Mouse (Mus musculus) heart, embryonic 11.5 days (tissue): ENCODE results near the gene Lamp1. TPM values are rescaled to one million over a fixed set of nuclear protein-coding genes. Genes with fewer than 3 reads are reported as not detected.

ENCODE experiments used
- ATAC-seq: fragments of 200-750 bp; cut with Nextera tagmentation; replicated peaks from 2 replicates; pipeline ENCODE4 v1.8.0; 2017; ENCODE audit warnings: moderate library complexity; ENCODE audit not compliant: insufficient number of reproducible peaks, low FRiP score, low TSS enrichment
- H3K27ac ChIP-seq: fragments of 300-500 bp; sonication (generic); 2 replicates; pipeline ENCODE4 v1.5.1; 2014; ENCODE audit warnings: mild to moderate bottlenecking, low read depth, low read length
- H3K27me3 ChIP-seq: fragments of 300-500 bp; sonication (generic); 2 replicates; pipeline ENCODE4 v1.6.1; 2014; ENCODE audit warnings: mild to moderate bottlenecking, low read length, mixed read lengths; ENCODE audit not compliant: control insufficient read depth, insufficient read depth
- H3K36me3 ChIP-seq: fragments of 300-500 bp; sonication (generic); 2 replicates; pipeline ENCODE4 v1.6.1; 2014; ENCODE audit warnings: mild to moderate bottlenecking, low read length, moderate library complexity, mixed read lengths; ENCODE audit not compliant: control insufficient read depth, insufficient read depth
- H3K4me1 ChIP-seq: fragments of 300-500 bp; sonication (generic); 2 replicates; pipeline ENCODE4 v1.6.1; 2014; ENCODE audit warnings: low read length; ENCODE audit not compliant: control insufficient read depth, insufficient read depth
- H3K4me2 ChIP-seq: fragments of 300-500 bp; sonication (generic); 2 replicates; pipeline ENCODE4 v1.6.1; 2014; ENCODE audit warnings: mild to moderate bottlenecking, moderate library complexity
- H3K4me3 ChIP-seq: fragments of 300-500 bp; sonication (generic); 2 replicates; pipeline ENCODE4 v1.5.1; 2014; ENCODE audit warnings: low read depth, low read length
- H3K9ac ChIP-seq: fragments of 300-500 bp; sonication (generic); 2 replicates; pipeline ENCODE4 v1.6.1; 2014; ENCODE audit warnings: mild to moderate bottlenecking, low read depth, low read length, moderate library complexity
- H3K9me3 ChIP-seq: fragments of 300-500 bp; sonication (generic); replicated peaks from 2 replicates; pipeline ENCODE4 v1.6.1; 2016; ENCODE audit warnings: low read length; ENCODE audit not compliant: control insufficient read depth
- WGBS: fragments of 180-500 bp; shearing (Covaris S2); extraction: QIAGEN DNeasy Blood & Tissue Kit; methylation state at CpG from one replicate; pipeline ENCODE4 v1.1.7; 2014; ENCODE audit not compliant: insufficient replicate concordance; 5-methylcytosine and 5-hydroxymethylcytosine counted together
- polyA plus RNA-seq: library from polyadenylated mRNA; unstranded; fragments of >200 nt; fragmentation: Nextera tagmentation; extraction: Ambion mirVana; gene quantifications from 2 replicates; pipeline ENCODE4 v1.2.1, GENCODE M21; 2014

Lamp1 gene
- 334 and 393 TPM in 2 replicates for polyA plus RNA-seq

DNA sequence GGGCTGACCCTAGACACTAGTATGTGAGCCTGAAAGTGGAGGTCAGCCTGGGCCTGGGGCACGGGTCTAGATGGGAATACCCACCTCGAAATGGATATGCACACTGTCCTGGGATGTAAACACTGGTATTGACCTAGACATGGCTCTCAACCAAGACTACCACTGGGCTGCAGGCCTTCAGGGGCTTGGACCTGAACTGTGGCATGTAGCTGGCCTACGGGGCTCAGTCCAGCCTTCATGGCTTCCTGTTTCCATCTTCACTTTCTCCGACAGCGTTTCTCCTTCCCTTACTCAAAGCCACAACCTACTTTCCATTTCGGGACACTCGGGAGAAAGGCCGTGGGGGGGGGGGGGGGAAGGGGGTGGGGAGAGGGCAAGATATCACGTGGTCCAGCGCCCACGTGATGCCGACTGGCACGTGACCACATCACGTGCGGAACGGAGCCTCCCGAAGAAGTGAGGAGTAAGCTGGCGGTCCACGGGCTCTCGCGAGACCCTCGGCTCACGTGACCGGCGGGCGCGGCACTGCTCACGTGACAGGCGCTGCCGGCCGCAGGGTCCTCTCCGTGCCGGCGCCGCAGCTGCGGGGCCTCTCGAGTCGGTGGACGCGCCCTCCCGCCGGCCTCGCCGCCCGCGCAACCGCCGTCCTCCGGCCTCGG is at the start of gene Lamp1:
TSS of gene Lamp1 (plus strand) at position 444 of the 659 bp plus-strand sequence.
- WGBS = 1% methylated on average over 47 of the region's 50 CpGs
- ATAC-seq = peak; percentile 97
- Histone ChIP-seq H3K36me3 (no peaks in the 10 kb centered on the region), H3K9ac (peak within 1 kb of the TSS; percentile 94), H3K4me2 (peak within 1 kb of the TSS; percentile 93), H3K4me3 (peak within 1 kb of the TSS; percentile 100), H3K9me3 (no peaks in the 10 kb centered on the region), H3K27me3 (no peaks in the 10 kb centered on the region), H3K4me1 (peaks cover 25% of the 10 kb centered on the region), H3K27ac (peak within 1 kb of the TSS; percentile 83)

GRCm38 (mm10) chr8:13109416-13109960 is 49.5 kb upstream of the Lamp1 start:
- H3K9ac ChIP-seq = no peak overlapping the region
- WGBS = 83% methylated on average over 1 of the region's 1 CpGs
- no peaks in the 10 kb centered on the region for H3K27me3 ChIP-seq
- no peak overlapping the region for H3K27ac ChIP-seq
- H3K9me3 ChIP-seq = no peaks in the 10 kb centered on the region
- H3K36me3 ChIP-seq = no peaks in the 10 kb centered on the region
- no peak overlapping the region for H3K4me3 ChIP-seq
- H3K4me1 ChIP-seq = peaks cover 22% of the 10 kb centered on the region
- H3K4me2 ChIP-seq = no peak overlapping the region
- ATAC-seq = no peak

GRCm38 (mm10) chr8:13111917-13112316 is 47.0 kb upstream of the Lamp1 start:
- Histone ChIP-seq H3K9ac (no peak overlapping the region), H3K27ac (no peak overlapping the region), H3K36me3 (peaks cover 6% of the 10 kb centered on the region; the same call in 1 of the 2 replicates), H3K27me3 (no peaks in the 10 kb centered on the region), H3K4me1 (peaks cover 19% of the 10 kb centered on the region), H3K4me3 (no peak overlapping the region), H3K9me3 (no peaks in the 10 kb centered on the region), H3K4me2 (no peak overlapping the region)
- ATAC-seq = no peak
- 72% methylated on average over 11 of the region's 11 CpGs for WGBS

DNA sequence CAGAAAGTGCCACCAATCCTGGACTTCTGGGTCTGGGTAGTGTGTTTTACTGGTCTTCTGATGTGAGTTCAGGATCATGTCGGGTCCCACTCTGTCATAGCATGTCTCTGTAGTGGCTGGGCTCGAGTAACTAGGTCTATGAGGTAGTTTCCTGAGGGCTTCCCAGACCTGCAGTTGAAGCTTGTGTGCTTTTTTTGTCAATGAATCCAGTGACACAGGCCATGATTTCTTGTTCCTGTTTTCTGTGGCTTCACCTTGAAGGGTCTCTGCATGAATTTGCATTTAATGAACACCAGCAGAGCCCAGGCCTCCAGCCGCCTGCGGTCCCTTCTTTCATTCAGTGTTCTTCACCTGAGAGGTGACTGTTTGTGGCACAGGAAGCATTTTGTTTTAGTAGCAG is 45.7 kb upstream of the Lamp1 start:
- Histone ChIP-seq H3K9ac (no peak overlapping the region), H3K9me3 (no peaks in the 10 kb centered on the region), H3K4me1 (peaks cover 15% of the 10 kb centered on the region), H3K27ac (no peak overlapping the region), H3K27me3 (no peaks in the 10 kb centered on the region), H3K4me3 (no peak overlapping the region), H3K4me2 (no peak overlapping the region), H3K36me3 (peaks cover 6% of the 10 kb centered on the region; the same call in 1 of the 2 replicates)
- no peak for ATAC-seq
- 88% methylated on average over 4 of the region's 4 CpGs for WGBS

- no peak overlapping the region for H3K4me3 ChIP-seq
- peaks cover 12% of the 10 kb centered on the region for H3K4me1 ChIP-seq
- no peaks in the 10 kb centered on the region for H3K27me3 ChIP-seq
- WGBS = 93% methylated on average over 2 of the region's 2 CpGs
- no peak overlapping the region for H3K4me2 ChIP-seq
- no peaks in the 10 kb centered on the region for H3K9me3 ChIP-seq
- H3K9ac ChIP-seq = no peak overlapping the region
- no peak for ATAC-seq
- peaks cover 9% of the 10 kb centered on the region; the same call in 1 of the 2 replicates for H3K36me3 ChIP-seq
- no peak overlapping the region for H3K27ac ChIP-seq
These were observed 41.9 kb upstream of the Lamp1 start for GRCm38 (mm10) chr8:13117096-13117495.

GRCm38 (mm10) chr8:13118516-13118915 is 40.4 kb upstream of the Lamp1 start:
- Histone ChIP-seq H3K27me3 (no peaks in the 10 kb centered on the region), H3K36me3 (peaks cover 9% of the 10 kb centered on the region; the same call in 1 of the 2 replicates), H3K9ac (no peak overlapping the region), H3K4me2 (no peak overlapping the region), H3K9me3 (no peaks in the 10 kb centered on the region), H3K4me3 (no peak overlapping the region), H3K4me1 (peaks cover 16% of the 10 kb centered on the region), H3K27ac (no peak overlapping the region)
- ATAC-seq = no peak
- WGBS = 80% methylated on average over 3 of the region's 3 CpGs

GRCm38 (mm10) chr8:13120882-13121665 is 37.9 kb upstream of the Lamp1 start:
- peaks cover 16% of the 10 kb centered on the region for H3K4me1 ChIP-seq
- no peak overlapping the region for H3K9ac ChIP-seq
- H3K27ac ChIP-seq = peak overlapping the region; percentile 81
- H3K36me3 ChIP-seq = peaks cover 15% of the 10 kb centered on the region; the same call in 1 of the 2 replicates
- H3K9me3 ChIP-seq = no peaks in the 10 kb centered on the region
- WGBS = 66% methylated on average over 7 of the region's 7 CpGs
- no peaks in the 10 kb centered on the region for H3K27me3 ChIP-seq
- H3K4me2 ChIP-seq = no peak overlapping the region
- H3K4me3 ChIP-seq = no peak overlapping the region
- 0 out of 2 replicates have a peak, but pooled peaks have one; percentile 39 for ATAC-seq

DNA sequence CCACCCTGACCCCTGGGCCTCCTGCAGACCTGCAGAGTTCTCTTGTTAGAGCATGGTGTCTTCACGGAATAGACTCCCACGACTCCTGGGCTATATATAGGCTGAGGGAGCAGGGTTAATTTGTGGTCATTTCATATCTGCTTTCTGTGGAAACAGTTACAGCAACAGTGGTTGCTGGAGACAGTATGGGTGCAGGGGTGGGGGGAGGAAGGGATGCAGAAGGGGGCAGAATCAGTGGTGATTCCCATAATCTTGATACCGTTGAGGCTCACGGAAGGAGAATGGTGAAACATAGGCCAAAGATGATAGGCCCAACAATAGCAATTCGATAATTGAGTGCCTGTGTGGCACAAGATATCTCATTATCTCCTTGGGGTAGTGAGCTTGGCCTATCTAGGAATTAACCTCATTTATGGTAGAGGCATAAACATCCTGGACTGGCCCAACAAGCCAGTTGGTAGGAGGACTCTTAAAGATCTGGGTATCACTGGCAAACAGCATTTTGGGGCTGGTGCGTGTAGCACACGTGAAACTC is 36.0 kb upstream of the Lamp1 start:
- Histone ChIP-seq H3K36me3 (peaks cover 21% of the 10 kb centered on the region), H3K4me3 (no peak overlapping the region), H3K9ac (no peak overlapping the region), H3K27ac (no peak overlapping the region), H3K27me3 (no peaks in the 10 kb centered on the region), H3K9me3 (no peaks in the 10 kb centered on the region), H3K4me1 (peaks cover 16% of the 10 kb centered on the region), H3K4me2 (no peak overlapping the region)
- ATAC-seq = no peak
- 71% methylated on average over 7 of the region's 7 CpGs for WGBS
